In the genomic region with DNA sequence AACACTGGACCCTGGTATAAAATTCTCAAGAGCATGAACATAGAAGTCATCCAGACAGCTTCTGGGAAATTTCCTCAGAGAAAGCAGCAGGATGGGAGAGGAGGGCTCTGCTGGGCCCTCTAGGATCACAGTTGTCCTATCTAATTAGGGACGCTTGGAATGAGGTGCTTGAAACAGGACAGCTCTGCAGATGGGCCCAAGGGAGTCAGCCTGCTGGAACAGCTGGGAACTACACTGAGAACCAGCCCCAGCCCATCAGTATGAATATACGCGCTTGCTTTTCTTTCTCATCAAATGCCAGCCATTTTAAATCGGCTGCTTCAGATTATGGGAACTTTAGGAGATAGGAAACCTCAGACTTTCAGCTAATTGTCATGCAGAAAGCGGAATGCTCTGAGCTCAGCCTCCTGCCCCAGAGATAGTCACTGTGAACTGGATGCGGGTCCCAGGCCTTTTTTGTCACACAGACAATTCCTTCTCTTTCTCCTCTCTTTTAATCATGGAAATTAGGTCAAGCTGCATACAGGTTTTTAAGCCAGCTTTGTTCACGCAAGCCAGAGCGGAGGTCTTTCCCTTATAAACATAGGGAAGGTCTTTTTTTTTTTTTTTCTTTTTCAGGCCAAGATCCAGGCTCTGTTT, we compare ENCODE assay signal across 8 mouse cellular contexts.
DNase-seq lines count a peak whose midpoint lies in the region; ATAC-seq and TF ChIP-seq lines count a peak whose summit lies in the region.
"Had no signal": no experiment of that assay in that cellular context is flagged by ENCODE, and none has a peak within 500 bp of the region (broad histone marks: within the 10 kb centered on the region; RNA-seq: fewer than 3 reads in every experiment).

No protein-coding gene starts in this region.

- TF ChIP-seq CTCF in lung, embryonic 14.5 days (IDR thresholded peaks at IDR 0.05; ENCODE audit: low read depth) = peak; percentile 13; the same call in 1 of the 2 replicates

- H3K4me2 ChIP-seq in lung, embryonic 14.5 days = no peak overlapping the region
- H3K4me2 ChIP-seq in embryonic facial prominence, embryonic 12.5 days (replicated peaks) = no peak overlapping the region
- no peak overlapping the region for H3K4me2 ChIP-seq in hindbrain, embryonic 16.5 days (ENCODE audit: low read length)

- H3K9ac ChIP-seq in lung, embryonic 14.5 days = no peak overlapping the region
- H3K9ac ChIP-seq in embryonic facial prominence, embryonic 12.5 days = no peak overlapping the region
- H3K9ac ChIP-seq in hindbrain, embryonic 16.5 days (ENCODE audit: low read depth, low read length) = no peak overlapping the region
- H3K9ac ChIP-seq: liver, embryonic 14.5 days had no signal

- no peaks in the 10 kb centered on the region for H3K36me3 ChIP-seq in lung, embryonic 14.5 days (ENCODE audit: insufficient read depth)
- no peaks in the 10 kb centered on the region for H3K36me3 ChIP-seq in embryonic facial prominence, embryonic 12.5 days
- H3K36me3 ChIP-seq in hindbrain, embryonic 16.5 days (ENCODE audit: control insufficient read depth, insufficient read depth, low read length) = no peaks in the 10 kb centered on the region

- no peak overlapping the region for H3K4me3 ChIP-seq in lung, embryonic 14.5 days (ENCODE audit: low read depth, low read length)
- no peak overlapping the region for H3K4me3 ChIP-seq in embryonic facial prominence, embryonic 12.5 days
- no peak overlapping the region for H3K4me3 ChIP-seq in hindbrain, embryonic 16.5 days (ENCODE audit: low read length)

- no peaks in the 10 kb centered on the region for H3K9me3 ChIP-seq in lung, embryonic 14.5 days (ENCODE audit: low read depth, low read length)
- no peaks in the 10 kb centered on the region for H3K9me3 ChIP-seq in embryonic facial prominence, embryonic 12.5 days
- H3K9me3 ChIP-seq in hindbrain, embryonic 16.5 days (ENCODE audit: control insufficient read depth, low read length) = no peaks in the 10 kb centered on the region

- WGBS in lung, embryonic 14.5 days = 61% methylated on average over 8 of the region's 8 CpGs
- WGBS in embryonic facial prominence, embryonic 12.5 days = 41% methylated on average over 8 of the region's 8 CpGs
- WGBS in hindbrain, embryonic 16.5 days = 22% methylated on average over 8 of the region's 8 CpGs

- no peaks in the 10 kb centered on the region for H3K4me1 ChIP-seq in lung, embryonic 14.5 days (ENCODE audit: insufficient read depth)
- no peaks in the 10 kb centered on the region for H3K4me1 ChIP-seq in embryonic facial prominence, embryonic 12.5 days
- H3K4me1 ChIP-seq in hindbrain, embryonic 16.5 days (ENCODE audit: control insufficient read depth, insufficient read depth, low read depth, low read length) = peaks cover 5% of the 10 kb centered on the region; the same call in 1 of the 2 replicates

- ATAC-seq in lung, embryonic 14.5 days (ENCODE audit: insufficient read depth) = peak; percentile 55; the same call in 1 of the 2 replicates
- peak; percentile 63; the same call in 1 of the 2 replicates for ATAC-seq in embryonic facial prominence, embryonic 12.5 days (ENCODE audit: insufficient number of reproducible peaks, insufficient read depth, low FRiP score, low TSS enrichment)
- peak; percentile 74 for ATAC-seq in hindbrain, embryonic 16.5 days

- no peak overlapping the region for H3K27ac ChIP-seq in lung, embryonic 14.5 days (ENCODE audit: low read depth)
- H3K27ac ChIP-seq in embryonic facial prominence, embryonic 12.5 days = no peak overlapping the region
- 0 out of 2 replicates have a peak overlapping the region, but pooled peaks have one; percentile 9 for H3K27ac ChIP-seq in hindbrain, embryonic 16.5 days (ENCODE audit: low read depth, low read length)
- H3K27ac ChIP-seq: liver, embryonic 14.5 days had no signal

- no peaks in the 10 kb centered on the region for H3K27me3 ChIP-seq in lung, embryonic 14.5 days (ENCODE audit: insufficient read depth, low read length)
- H3K27me3 ChIP-seq in embryonic facial prominence, embryonic 12.5 days = no peaks in the 10 kb centered on the region
- H3K27me3 ChIP-seq in hindbrain, embryonic 16.5 days (replicated peaks; ENCODE audit: control insufficient read depth, insufficient read depth, low read length) = no peaks in the 10 kb centered on the region

- no peak for DNase-seq in lung, embryonic 14.5 days
- no peak for DNase-seq in lung, postnatal 14 days
- peak; percentile 93 for DNase-seq in retina, postnatal 1 day
- DNase-seq in adrenal gland, adult 8-10 months = no peak
- no peak for DNase-seq in urinary bladder, adult 2 months (ENCODE audit: low spot score)
